Mouse (Mus musculus) gonadal fat pad, adult 2 months (tissue): ENCODE results near the gene Tnf. TPM values are rescaled to one million over a fixed set of nuclear protein-coding genes. Genes with fewer than 3 reads are reported as not detected.

Experiments used
- DNase-seq: peaks from one replicate; pipeline ENCODE4 v3.0.0-alpha.2; 2012; ENCODE audit warnings: low read depth
- polyA plus RNA-seq: library from polyadenylated mRNA; depleted of rRNA; stranded (reverse); fragments of >200 nt; gene quantifications from 2 replicates; pipeline ENCODE4 v1.2.3, GENCODE M21; 2012; rRNA removed

Gene Tnf
- 0.82 and 1.3 TPM in 2 replicates for polyA plus RNA-seq

DNA sequence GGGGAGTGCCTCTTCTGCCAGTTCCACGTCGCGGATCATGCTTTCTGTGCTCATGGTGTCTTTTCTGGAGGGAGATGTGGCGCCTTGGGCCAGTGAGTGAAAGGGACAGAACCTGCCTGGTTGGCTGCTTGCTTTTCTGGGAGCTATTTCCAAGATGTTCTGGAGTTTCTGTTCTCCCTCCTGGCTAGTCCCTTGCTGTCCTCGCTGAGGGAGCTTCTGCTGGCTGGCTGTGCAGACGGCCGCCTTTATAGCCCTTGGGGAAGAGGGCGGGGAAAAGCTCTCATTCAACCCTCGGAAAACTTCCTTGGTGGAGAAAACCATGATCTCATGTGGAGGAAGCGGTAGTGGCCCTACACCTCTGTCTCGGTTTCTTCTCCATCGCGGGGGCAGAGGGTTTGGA lies at the start of gene Tnf:
Tnf (minus strand) TSS at position 221 of the 400 bp plus-strand sequence.
- DNase-seq, result no peak

- no peak for DNase-seq
These were observed 49.4 kb upstream of the Tnf start for GRCm38 (mm10) chr17:35251162-35251719.

DNA sequence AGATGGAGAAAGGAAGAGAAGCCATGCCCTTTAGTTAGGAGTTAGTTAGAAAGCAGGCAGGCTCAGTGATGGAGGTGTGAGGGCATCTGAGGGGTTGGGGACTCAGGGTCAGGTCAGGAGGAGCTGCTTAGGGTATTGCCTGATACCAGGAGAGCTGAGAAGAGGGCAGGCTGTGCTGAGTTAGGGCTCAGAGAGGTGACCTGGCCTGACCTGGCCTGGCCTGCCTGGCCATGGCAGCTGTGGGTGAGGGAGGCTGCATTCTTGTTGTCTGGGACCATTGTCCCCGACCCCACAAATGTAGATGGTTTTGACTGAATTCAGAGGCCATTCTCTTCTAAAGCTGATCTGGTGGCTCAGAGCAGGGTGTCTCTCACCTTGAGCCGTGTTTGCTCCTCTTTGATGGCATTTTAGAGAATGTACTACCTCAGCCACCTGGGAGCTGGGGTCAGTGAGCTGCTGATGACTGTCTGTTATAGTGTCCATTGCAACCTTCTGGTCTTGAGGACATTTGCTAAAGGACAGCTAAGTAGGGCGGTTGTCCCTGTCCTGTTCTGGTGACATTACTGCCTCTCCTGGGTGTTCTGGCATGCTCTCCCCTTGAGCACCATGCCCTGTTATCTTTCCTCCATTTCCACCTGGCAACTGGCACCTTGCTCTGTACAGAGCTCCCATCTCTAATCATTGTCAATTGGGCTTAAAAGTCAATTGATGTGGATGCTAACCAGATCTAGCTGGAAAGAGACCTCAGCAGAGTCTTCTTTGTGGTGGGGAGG lies 48.7 kb upstream of the Tnf start:
- DNase-seq, result no peak

DNA sequence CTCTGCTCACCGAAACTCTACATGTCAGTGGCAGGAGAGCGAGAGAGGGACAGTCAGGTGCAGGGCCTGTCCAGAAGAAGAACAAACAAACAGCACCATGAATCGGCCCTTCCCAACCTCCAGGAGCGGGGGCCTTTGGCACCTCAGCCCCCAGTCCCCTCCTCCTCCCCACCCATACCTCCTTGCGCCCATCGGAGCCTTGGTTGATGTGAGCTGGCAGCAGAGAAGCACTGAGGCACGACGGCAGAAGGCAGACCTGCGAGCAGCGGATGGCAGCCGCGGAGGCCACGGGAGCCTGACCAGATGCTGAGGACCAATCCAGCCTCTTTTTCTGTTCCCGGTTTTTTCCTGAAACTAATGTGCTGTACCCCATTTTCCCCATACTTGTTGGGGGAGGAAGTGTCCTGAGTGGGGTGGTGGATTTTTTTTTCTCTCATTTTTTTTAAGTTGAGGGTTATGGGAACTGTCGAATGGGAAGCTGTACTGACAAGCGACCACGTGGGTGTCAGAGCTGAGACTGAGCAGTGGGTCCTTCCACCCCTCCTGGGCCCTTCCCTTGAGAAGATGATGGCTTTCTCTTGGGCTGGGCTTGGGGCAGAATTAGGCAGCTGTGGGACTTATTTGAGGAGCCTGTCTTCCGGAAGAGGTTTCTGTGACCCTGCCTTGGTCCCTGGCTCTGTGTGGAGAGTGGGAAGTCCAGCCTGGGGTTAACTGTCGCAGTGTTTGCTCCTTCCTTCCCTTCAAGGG lies 47.8 kb upstream of the Tnf start:
- DNase-seq, result no peak

DNA sequence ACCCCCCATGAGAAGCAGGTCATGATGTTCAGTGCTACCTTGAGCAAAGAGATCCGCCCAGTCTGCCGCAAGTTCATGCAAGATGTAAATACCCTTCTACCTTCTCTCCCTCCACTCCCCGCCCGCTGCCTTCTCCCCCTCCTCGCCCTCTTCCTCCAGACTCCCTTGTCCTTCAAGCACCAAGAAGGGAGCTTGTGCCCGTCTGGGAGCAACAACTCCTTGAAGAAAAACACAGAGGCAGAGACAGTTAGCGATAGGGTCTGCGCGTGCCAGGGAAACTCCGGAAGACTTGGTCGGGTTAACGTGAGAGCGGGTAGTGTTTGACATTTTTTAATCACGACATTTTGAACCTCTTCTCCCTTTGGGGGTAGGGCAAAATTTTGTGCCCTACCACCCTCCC lies 47.2 kb upstream of the Tnf start:
- DNase-seq, result no peak

- DNase-seq, result no peak
These were observed 45.3 kb upstream of the Tnf start for GRCm38 (mm10) chr17:35247144-35247543.

DNA sequence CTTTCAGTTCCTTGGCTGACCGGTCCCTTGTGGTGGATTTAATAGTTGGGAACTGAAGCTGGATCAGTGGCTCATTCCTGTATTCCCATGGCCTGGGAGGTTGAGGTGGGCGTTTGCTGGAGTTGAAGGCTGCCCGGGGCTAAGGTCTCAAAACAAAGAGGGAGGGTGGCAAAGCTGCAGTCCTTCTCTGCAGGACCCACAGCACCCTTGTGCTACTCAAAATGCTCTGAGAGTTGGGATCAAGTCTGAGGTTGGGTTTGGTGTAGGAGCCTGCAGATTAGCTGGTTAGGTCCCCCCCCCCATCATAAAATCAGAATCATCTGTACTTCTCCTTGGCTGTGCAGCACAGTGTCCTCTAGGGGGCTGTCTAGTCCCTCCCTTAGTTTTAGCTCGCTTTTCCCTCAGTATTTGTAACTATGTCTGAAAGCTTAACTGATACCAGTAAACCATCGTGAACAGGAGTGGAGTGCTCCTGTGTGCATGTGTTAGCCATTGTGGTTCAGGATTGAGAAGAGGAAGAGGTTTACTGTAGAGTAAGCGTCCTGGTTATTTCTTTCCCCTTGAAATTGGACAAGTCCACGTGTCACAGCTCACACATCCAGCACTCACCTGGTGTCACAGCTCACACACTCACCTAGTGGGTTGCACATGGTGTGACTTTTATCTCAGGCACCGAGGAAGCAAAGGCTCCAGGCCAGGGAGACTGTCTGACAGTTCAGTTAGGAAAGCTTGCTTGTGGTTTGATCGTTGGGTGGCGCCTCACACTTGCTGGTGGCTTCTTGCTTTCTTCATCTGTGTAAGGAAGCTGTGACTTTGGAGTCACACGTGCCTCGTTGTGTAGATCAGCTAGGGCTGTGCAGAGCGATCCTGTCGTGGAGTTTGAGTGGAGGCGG lies 44.2 kb upstream of the Tnf start:
- DNase-seq, result no peak

DNA sequence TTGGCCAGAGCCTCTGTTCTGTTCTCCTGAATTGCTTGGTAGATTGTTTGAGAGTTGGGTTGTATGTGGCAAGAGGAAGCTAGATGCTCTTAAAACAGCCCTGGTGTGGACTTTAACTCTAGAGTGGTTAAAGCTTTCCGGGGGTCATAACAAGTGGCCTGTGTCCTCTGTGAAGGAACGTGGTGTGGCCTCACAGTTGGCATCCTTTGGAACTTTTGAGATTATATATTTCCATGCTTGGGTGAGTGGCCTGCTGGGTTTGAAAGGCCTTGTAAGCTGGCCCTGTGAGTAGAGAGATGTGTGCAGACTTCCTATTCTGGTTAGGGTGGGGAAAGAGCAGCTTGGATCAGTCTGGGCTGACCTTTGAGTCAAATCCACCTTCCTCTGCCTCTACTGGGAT lies 43.2 kb upstream of the Tnf start:
- no peak for DNase-seq

- no peak for DNase-seq
These were observed 41.3 kb upstream of the Tnf start for GRCm38 (mm10) chr17:35243086-35243485.

GRCm38 (mm10) chr17:35242015-35242941 lies 40.5 kb upstream of the Tnf start:
- no peak for DNase-seq

GRCm38 (mm10) chr17:35241305-35242014 lies 39.7 kb upstream of the Tnf start, which contains the start of gene Ddx39b:
Gene Ddx39b (plus strand): TSS chr17:35241746.
- peak; percentile 70 for DNase-seq

GRCm38 (mm10) chr17:35240384-35241304 lies 38.8 kb upstream of the Tnf start:
- no peak for DNase-seq

GRCm38 (mm10) chr17:35239700-35240099 lies 37.9 kb upstream of the Tnf start:
- no peak for DNase-seq

DNA sequence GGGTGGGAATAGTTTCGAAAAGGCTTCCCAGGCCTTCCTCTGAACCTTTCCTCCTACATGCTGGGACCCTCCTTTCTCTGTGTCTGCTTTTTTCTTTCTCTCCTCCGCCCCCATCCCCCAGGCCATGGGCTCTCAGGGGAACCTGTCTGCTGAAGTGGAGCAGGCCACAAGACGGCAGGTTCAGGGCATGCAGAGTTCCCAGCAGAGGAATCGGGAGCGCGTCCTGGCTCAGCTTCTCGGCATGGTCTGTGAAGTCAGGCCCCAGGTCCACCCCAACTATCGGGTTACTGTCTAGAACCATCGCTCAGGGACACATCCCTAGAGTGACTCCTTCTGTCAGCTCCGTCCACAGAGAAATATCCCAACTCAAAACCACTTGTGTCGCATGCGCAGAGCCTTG lies 35.7 kb upstream of the Tnf start:
- no peak for DNase-seq

DNA sequence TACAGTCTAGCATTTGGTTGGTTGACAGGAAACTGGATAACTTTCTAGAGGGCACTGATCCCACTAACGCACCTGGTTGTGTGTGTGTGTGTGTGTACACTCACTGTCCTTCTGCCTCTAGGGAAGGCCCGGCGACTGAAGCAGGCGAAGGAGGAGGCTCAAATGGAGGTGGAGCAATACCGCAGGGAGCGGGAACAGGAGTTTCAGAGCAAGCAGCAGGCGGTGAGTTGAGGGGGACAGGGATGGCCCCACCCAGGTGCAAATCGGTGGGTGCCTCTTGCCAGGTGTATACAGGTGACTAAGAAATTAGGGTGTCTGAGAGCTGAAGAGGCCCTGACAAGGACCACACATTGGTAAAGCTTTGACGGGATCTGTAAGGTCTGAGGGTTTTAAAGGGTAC lies 35.2 kb upstream of the Tnf start:
- DNase-seq, result no peak

GRCm38 (mm10) chr17:35236390-35236746 lies 34.6 kb upstream of the Tnf start:
- no peak for DNase-seq

- DNase-seq, result peak; percentile 71
These were observed 34.0 kb upstream of the Tnf start, which contains the start of gene Nfkbil1 for GRCm38 (mm10) chr17:35235614-35236389. Gene Nfkbil1 (minus strand): TSS chr17:35235792.

DNA sequence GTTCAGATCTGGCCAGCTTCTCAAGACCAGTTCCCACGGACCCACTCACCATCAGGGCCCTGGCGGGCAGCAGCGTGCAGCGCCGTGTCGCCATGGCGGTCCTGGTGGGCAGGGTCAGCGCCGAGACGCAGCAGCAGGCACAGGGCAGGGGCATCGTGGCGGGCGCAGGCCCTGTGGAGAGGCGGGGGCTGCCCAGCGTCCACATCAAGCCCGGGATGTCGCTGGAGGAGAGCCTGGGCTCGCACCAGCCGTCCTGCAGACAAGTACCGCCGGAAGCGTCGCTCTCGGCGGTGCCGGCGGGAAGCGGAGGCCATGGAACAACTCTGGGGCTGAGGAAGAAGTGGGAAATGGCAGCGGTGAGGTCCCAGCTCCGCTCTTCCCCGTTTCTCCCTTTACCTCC lies 33.1 kb upstream of the Tnf start:
- no peak for DNase-seq
